Mouse (Mus musculus) bone marrow, adult 2 months (tissue): ENCODE data around the gene Tmem117. TPM values are rescaled to one million over a fixed set of nuclear protein-coding genes. Genes with fewer than 3 reads are reported as not detected.

Source experiments
- H3K27ac ChIP-seq: fragments of 200-500 bp; 2 replicates; pipeline ENCODE4 v1.5.1; 2012; ENCODE audit warnings: low read depth, mild to moderate bottlenecking, control low read depth, inconsistent platforms, low read length; ENCODE audit not compliant: control insufficient read depth, poor library complexity, insufficient read depth
- H3K4me1 ChIP-seq: fragments of 200-500 bp; 2 replicates; pipeline ENCODE4 v1.6.1; 2011; ENCODE audit warnings: low read length; ENCODE audit not compliant: control insufficient read depth, insufficient read depth
- H3K4me3 ChIP-seq: fragments of 200-500 bp; replicated peaks from 2 replicates; pipeline ENCODE3; 2011; ENCODE audit warnings: mild to moderate bottlenecking, low read depth, low read length, control low read depth; ENCODE audit not compliant: control insufficient read depth
- CTCF ChIP-seq: fragments of 200-500 bp; IDR thresholded peaks from 2 replicates; pipeline ENCODE4 v1.5.1; 2011; ENCODE audit warnings: low read length, control low read depth; ENCODE audit not compliant: control insufficient read depth, insufficient read depth
- POLR2A ChIP-seq: fragments of 200-500 bp; IDR thresholded peaks from 2 replicates; pipeline ENCODE4 v1.6.1; 2011; ENCODE audit warnings: low read depth, mild to moderate bottlenecking, control low read depth, low read length, borderline replicate concordance; ENCODE audit not compliant: control insufficient read depth
- WGBS: fragments of 180-500 bp; shearing (Covaris S2); methylation state at CpG from one replicate; pipeline ENCODE4 v1.1.7; 2018; 5-methylcytosine and 5-hydroxymethylcytosine counted together
- polyA plus RNA-seq: library from polyadenylated mRNA; stranded (reverse); fragments of >200 nt; gene quantifications from 2 replicates; pipeline ENCODE4 v1.2.4, GENCODE M21; 2011; ENCODE audit warnings: low replicate concordance; ENCODE audit not compliant: missing spikeins, insufficient read depth, insufficient read length

Tmem117 gene
- polyA plus RNA-seq, 1 experiment, result 2.0 TPM

- TF ChIP-seq CTCF, result no peak
- no peak for TF ChIP-seq POLR2A
- H3K4me1 ChIP-seq, result no peaks in the 10 kb centered on the region
- H3K27ac ChIP-seq, result no peak overlapping the region
- WGBS, result 66% methylated on average over 4 of the region's 4 CpGs
- H3K4me3 ChIP-seq, result no peak overlapping the region
Observed at GRCm38 (mm10) chr15:94630553-94630952, 1.5 kb downstream of the Tmem117 start.

DNA sequence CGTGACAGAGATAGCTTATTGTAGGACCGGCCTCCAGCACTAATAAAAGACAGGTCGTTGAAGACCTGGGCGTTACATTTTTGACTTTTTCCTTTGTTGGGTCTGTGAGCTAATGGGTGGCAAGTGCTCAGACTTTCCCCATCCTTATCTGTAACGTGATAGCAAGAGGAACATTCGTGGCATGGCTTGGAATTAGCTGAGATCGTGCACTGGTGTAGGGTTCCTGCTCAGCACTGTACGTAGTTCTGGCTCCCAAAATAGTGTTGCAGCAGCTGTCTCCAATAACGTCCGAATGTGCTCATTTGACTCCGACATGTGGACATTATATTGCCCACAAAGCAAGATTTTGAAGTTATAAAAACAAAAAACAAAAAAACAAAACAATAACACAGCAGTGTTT, 5.5 kb downstream of the Tmem117 start:
- no peak overlapping the region for H3K27ac ChIP-seq
- no peaks in the 10 kb centered on the region for H3K4me1 ChIP-seq
- H3K4me3 ChIP-seq, result no peak overlapping the region
- WGBS, result 77% methylated on average over 11 of the region's 11 CpGs
- no peak for TF ChIP-seq POLR2A
- no peak for TF ChIP-seq CTCF

- 55% methylated on average over 2 of the region's 2 CpGs for WGBS
- Histone ChIP-seq H3K4me1 (no peaks in the 10 kb centered on the region), H3K27ac (no peak overlapping the region), H3K4me3 (no peak overlapping the region)
- TF ChIP-seq POLR2A (no peak), CTCF (no peak)
Observed at GRCm38 (mm10) chr15:94638207-94638606, 9.2 kb downstream of the Tmem117 start.

DNA sequence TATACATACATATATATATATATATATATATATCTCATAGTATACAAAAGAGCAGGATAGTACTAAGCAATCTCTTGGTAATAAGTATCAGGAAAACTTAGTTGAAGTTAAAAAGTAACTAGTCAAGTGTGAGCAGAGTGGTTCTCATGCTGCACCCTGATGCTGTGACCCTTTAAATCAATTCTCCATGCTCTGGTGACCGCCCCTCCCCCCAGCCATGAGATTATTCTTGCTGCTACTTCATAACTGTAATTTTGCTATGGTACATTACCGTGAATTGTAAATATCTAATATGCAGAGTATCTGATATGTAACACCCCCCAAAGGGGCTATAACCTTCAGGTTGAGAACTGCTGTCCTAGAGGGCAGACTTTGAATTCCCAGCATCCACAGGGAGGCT, 10.1 kb downstream of the Tmem117 start:
- 76% methylated on average over 2 of the region's 2 CpGs for WGBS
- no peak overlapping the region for H3K27ac ChIP-seq
- TF ChIP-seq CTCF, result no peak
- TF ChIP-seq POLR2A, result no peak
- H3K4me3 ChIP-seq, result no peak overlapping the region
- H3K4me1 ChIP-seq, result no peaks in the 10 kb centered on the region

DNA sequence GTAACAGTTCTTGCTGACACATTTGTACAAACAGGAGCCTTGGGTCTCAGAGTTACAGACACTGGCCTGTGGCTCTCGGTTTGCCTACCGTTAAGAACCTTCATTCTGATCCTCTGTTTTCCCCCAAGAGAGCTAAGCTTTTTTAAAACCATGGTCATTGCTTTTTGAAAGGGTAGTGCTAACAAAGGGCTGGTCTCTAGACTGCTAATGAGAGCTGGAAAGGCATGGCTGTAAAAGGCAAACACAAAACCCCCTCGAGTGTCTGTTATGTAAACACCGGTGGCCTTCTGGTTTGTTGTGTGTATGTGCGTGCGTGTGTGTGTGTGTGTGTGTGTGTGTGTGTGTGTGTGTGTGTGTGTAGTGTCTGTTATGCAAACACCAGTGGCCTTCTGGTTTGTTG, 17.0 kb downstream of the Tmem117 start:
- Histone ChIP-seq H3K27ac (no peak overlapping the region), H3K4me3 (no peak overlapping the region), H3K4me1 (no peaks in the 10 kb centered on the region)
- TF ChIP-seq CTCF (no peak), POLR2A (no peak)
- 64% methylated on average over 6 of the region's 6 CpGs for WGBS

- H3K4me3 ChIP-seq, result no peak overlapping the region
- no peak for TF ChIP-seq POLR2A
- no peak for TF ChIP-seq CTCF
- H3K27ac ChIP-seq, result no peak overlapping the region
- no peaks in the 10 kb centered on the region for H3K4me1 ChIP-seq
- WGBS, result 82% methylated on average over 8 of the region's 8 CpGs
Observed at GRCm38 (mm10) chr15:94648430-94648829, 19.4 kb downstream of the Tmem117 start.

GRCm38 (mm10) chr15:94649071-94649765, 20.2 kb downstream of the Tmem117 start:
- TF ChIP-seq CTCF, result no peak
- no peak for TF ChIP-seq POLR2A
- Histone ChIP-seq H3K27ac (no peak overlapping the region), H3K4me1 (no peaks in the 10 kb centered on the region), H3K4me3 (no peak overlapping the region)
- WGBS, result 71% methylated on average over 17 of the region's 17 CpGs

DNA sequence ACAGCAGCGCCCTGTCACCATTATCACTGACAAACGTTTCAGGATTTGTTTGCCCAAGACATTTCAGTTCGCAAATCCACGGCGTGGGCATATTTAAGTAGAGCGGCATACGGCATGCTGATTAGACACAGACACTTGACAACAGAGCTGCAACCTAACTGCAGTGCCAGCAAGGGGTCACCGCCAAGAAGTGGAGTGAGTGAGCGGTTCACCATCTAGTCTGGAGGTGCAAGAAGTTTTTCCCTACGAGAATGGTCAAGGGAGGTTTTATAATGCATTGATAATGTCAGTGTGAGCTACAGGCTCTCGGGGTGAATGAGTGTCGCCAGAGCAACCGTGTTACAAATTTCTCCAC, 20.7 kb downstream of the Tmem117 start:
- Histone ChIP-seq H3K4me3 (no peak overlapping the region), H3K27ac (no peak overlapping the region), H3K4me1 (no peaks in the 10 kb centered on the region)
- whole genome bisulfite sequencing, result 76% methylated on average over 13 of the region's 13 CpGs
- TF ChIP-seq CTCF, result no peak
- no peak for TF ChIP-seq POLR2A

DNA sequence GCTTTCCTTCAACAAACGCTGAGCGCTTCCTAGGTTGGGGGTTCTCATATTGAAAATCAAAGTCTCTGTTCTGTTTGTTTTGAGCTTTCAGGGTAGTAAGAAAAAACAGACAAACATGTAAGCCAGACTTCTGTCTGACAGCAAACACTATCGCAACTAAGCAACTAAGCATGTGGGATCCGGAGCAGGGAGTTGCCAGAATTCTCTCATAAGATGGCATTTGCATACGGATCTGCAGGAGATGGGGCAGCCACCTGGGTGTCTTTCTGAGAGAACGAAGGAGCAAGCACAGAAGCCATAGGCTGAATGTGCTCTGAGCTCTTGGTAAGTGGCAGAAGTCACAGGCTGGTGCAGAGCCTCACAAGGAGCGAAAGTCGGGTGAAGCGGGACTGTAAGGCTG, 22.3 kb downstream of the Tmem117 start:
- no peak overlapping the region for H3K4me3 ChIP-seq
- no peak overlapping the region for H3K27ac ChIP-seq
- no peaks in the 10 kb centered on the region for H3K4me1 ChIP-seq
- 79% methylated on average over 9 of the region's 9 CpGs for WGBS
- TF ChIP-seq CTCF, result no peak
- no peak for TF ChIP-seq POLR2A
